Mouse (Mus musculus) gastrocnemius, postnatal 4 days (tissue): Measurements from ENCODE around the gene Stim1. TPM values are rescaled to one million over a fixed set of nuclear protein-coding genes. Genes with fewer than 3 reads are reported as not detected.

Experiments used
- DNase-seq, 2 experiments: peaks; one replicate each; pipeline ENCODE4 v3.0.0; 2021 to 2022; ENCODE audit warnings: low spot score in 2 of 2, mixed read lengths in 2 of 2
- long read RNA-seq, 2 experiments: library from polyadenylated mRNA; stranded (forward); transcript quantifications; one replicate each; pipeline ENCODE4 v2.0.0; 2021
- total RNA-seq, 2 experiments: library from RNA; stranded (reverse); gene quantifications; 2 replicates each; pipeline ENCODE4 v1.2.3; 2021

Gene Stim1
- 100 to 1,000 TPM; 248 to 260 TPM for total RNA-seq
- long read RNA-seq, experiment 1, full-length matches to known transcripts = 37 of 108 reads
- long read RNA-seq, experiment 1, partial matches to known transcripts = 28 of 108 reads
- long read RNA-seq, experiment 1, other reads (novel, unspliced or antisense) = 43 of 108 reads
- long read RNA-seq, experiment 2, full-length matches to known transcripts = 67 of 171 reads
- long read RNA-seq, experiment 2, partial matches to known transcripts = 33 of 171 reads
- long read RNA-seq, experiment 2, other reads (novel, unspliced or antisense) = 71 of 171 reads

GRCm38 (mm10) chr7:102267601-102268394 is at the start of gene Stim1:
Gene Stim1, plus strand, starts transcription at chr7:102267806.
- DNase-seq = peak; percentile 53 to 80

- DNase-seq = no peak
Measured at GRCm38 (mm10) chr7:102221899-102222298, 45.7 kb upstream of the Stim1 start.

- DNase-seq = no peak
Measured at GRCm38 (mm10) chr7:102222336-102222735, 45.3 kb upstream of the Stim1 start.

- peak; percentile 59 to 72 for DNase-seq
Measured at GRCm38 (mm10) chr7:102222830-102223556, 44.6 kb upstream of the Stim1 start.

- DNase-seq = no peak
Measured at GRCm38 (mm10) chr7:102223883-102224738, 43.5 kb upstream of the Stim1 start.

GRCm38 (mm10) chr7:102226051-102226450 is 41.6 kb upstream of the Stim1 start:
- no peak for DNase-seq

GRCm38 (mm10) chr7:102228049-102228670 is 39.4 kb upstream of the Stim1 start:
- DNase-seq = no peak

GRCm38 (mm10) chr7:102229814-102230213 is 37.8 kb upstream of the Stim1 start:
- DNase-seq = no peak

- no peak for DNase-seq
Measured at GRCm38 (mm10) chr7:102233059-102233458, 34.5 kb upstream of the Stim1 start.

- DNase-seq = no peak
Measured at GRCm38 (mm10) chr7:102238686-102239286, 28.8 kb upstream of the Stim1 start.

- no peak for DNase-seq
Measured at GRCm38 (mm10) chr7:102239591-102239990, 28.0 kb upstream of the Stim1 start.

GRCm38 (mm10) chr7:102242371-102242770 is 25.2 kb upstream of the Stim1 start:
- no peak for DNase-seq

GRCm38 (mm10) chr7:102242917-102243316 is 24.7 kb upstream of the Stim1 start:
- DNase-seq = no peak

GRCm38 (mm10) chr7:102243870-102244269 is 23.7 kb upstream of the Stim1 start:
- DNase-seq = no peak

GRCm38 (mm10) chr7:102244782-102245535 is 22.6 kb upstream of the Stim1 start:
- DNase-seq = peak in 1 of 2 experiments; percentile 67

- peak in 1 of 2 experiments; percentile 42 for DNase-seq
Measured at GRCm38 (mm10) chr7:102245775-102246174, 21.8 kb upstream of the Stim1 start.

- no peak for DNase-seq
Measured at GRCm38 (mm10) chr7:102246265-102246664, 21.3 kb upstream of the Stim1 start.

- DNase-seq = no peak
Measured at GRCm38 (mm10) chr7:102246956-102247797, 20.4 kb upstream of the Stim1 start.
